Mouse (Mus musculus) gastrocnemius, postnatal 36 days (tissue): ENCODE measurements around the gene Six2. TPM values are rescaled to one million over a fixed set of nuclear protein-coding genes. Genes with fewer than 3 reads are reported as not detected.

Experiments used
- DNase-seq, 2 experiments: peaks; one replicate each; pipeline ENCODE4 v3.0.0; 2022
- intact Hi-C: fragments of 180-260 bp; cut with DNase I; formaldehyde crosslinking; loops from one replicate; pipeline ENCODE4 v1.15.1; 2025
- total RNA-seq, 2 experiments: library from RNA; stranded (reverse); gene quantifications; 2 replicates each; pipeline ENCODE4 v1.2.3; 2021

Gene Six2
- total RNA-seq, 2 experiments from 2014 or later, result 12.3 to 16.3 TPM

- DNase-seq, result peak; percentile 46 to 63
- intact Hi-C loops, result loop anchor here (5.0 kb wide), 1 partner anchor 213 kb away; no protein-coding TSS in a partner anchor
These were observed 23.3 kb downstream of the Six2 start for GRCm38 (mm10) chr17:85664618-85665320.

GRCm38 (mm10) chr17:85664202-85664601 lies 23.9 kb downstream of the Six2 start:
- no peak for DNase-seq
- intact Hi-C loops, result no loop called here

- DNase-seq, result no peak
- intact Hi-C loops, result no loop called here
These were observed 26.6 kb downstream of the Six2 start for GRCm38 (mm10) chr17:85661521-85661920.

- DNase-seq, result no peak
- intact Hi-C loops, result no loop called here
These were observed 28.1 kb downstream of the Six2 start for GRCm38 (mm10) chr17:85660016-85660415.

- peak; percentile 17 to 29 for DNase-seq
- intact Hi-C loops, result no loop called here
These were observed 42.1 kb downstream of the Six2 start for GRCm38 (mm10) chr17:85645718-85646665.

GRCm38 (mm10) chr17:85645312-85645711 lies 42.8 kb downstream of the Six2 start:
- intact Hi-C loops, result no loop called here
- DNase-seq, result no peak

GRCm38 (mm10) chr17:85637876-85638275 lies 50.2 kb downstream of the Six2 start:
- intact Hi-C loops, result no loop called here
- no peak for DNase-seq

Other genes starting within 250 kb of the Six2 start
- not detected for gene Six3, start 74.7 kb downstream of the Six2 start, total RNA-seq